Mouse (Mus musculus) E14TG2a.4 (cell line): ENCODE results near the gene Gm13090.

Experiments used
- CTCF ChIP-seq: conservative IDR thresholded peaks from 2 replicates; pipeline ENCODE4 v1.5.1; 2014; ENCODE audit warnings: low read length
- POU5F1 ChIP-seq: IDR thresholded peaks from 2 replicates; pipeline ENCODE4 v1.6.1; 2014; ENCODE audit warnings: low read length, borderline replicate concordance

- TF ChIP-seq CTCF (no peak), POU5F1 (no peak)
Measured at GRCm38 (mm10) chr4:151118883-151119282, 29.5 kb downstream of the Gm13090 start.
